Mouse (Mus musculus): ENCODE results near the gene Slc36a1.
A peak's percentile ranks its signal among the peaks of the same experiment; 100 is the strongest.

Slc36a1 gene

GRCm38 (mm10) chr11:55204159-55204596, at the start of gene Slc36a1:
Gene Slc36a1, plus strand, starts transcription at chr11:55204350.
- peak; percentile 96 for DNase-seq (ENCODE audit: low read depth, low spot score)
- no peaks in the 10 kb centered on the region for H3K36me3 ChIP-seq (ENCODE audit: control insufficient read depth, insufficient read depth, low read length, poor library complexity, severe bottlenecking)
- H3K27me3 ChIP-seq (ENCODE audit: control insufficient read depth, insufficient read depth, low read length, poor library complexity, severe bottlenecking) = no peaks in the 10 kb centered on the region

DNA sequence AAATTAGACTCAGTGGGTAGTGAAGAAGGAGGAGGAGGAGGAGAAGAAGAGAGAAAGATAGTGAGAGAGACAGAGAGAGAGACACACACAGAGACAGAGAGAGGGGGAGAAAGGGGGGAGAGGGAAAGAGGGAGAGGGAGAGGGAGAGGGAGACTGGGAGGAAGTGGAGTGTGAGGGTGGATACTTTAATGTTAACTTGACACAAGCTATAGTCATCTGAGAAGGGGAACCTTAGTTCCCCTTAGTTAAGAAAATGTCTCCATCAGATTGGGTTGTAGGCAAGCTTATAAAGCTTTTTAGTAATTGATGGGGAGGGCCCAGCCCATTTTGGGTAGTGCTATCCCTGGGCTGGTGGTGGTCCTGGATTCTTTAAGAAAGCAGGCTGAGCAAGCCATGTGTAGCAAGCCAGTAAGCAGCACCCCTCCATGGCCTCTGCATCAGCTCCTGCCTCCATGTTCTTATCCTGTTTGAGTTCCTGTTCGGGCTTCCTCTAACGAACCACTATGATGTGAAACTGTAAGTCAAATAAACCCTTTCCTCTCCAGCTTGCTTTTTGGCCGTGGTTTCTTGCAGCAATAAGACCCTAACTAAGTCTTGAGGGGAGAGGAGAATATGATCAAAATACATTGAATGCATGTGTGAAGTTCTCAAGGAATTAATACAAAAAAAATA, 49.6 kb upstream of the Slc36a1 start:
- no peaks in the 10 kb centered on the region for H3K36me3 ChIP-seq (ENCODE audit: control insufficient read depth, insufficient read depth, low read length, poor library complexity, severe bottlenecking)
- no peaks in the 10 kb centered on the region for H3K27me3 ChIP-seq (ENCODE audit: control insufficient read depth, insufficient read depth, low read length, poor library complexity, severe bottlenecking)
- no peak for DNase-seq (ENCODE audit: low read depth, low spot score)

DNA sequence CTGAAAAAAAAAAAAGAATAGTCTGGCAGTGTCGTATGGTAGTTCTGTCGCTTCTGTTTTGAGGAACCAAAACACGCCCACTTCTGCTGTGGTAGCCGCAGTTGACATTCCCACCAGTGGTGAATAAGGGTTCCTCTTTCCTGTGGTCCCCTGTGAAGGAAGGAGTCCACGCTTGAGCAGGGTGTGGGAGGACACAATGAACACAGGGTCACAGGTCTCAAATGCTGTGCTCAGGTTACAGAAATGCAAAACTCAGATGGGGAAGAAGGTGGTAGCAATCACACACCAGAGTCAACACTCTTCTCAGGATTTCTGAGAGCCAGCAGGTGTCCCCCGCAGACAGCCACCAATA, 49.1 kb upstream of the Slc36a1 start:
- Histone ChIP-seq H3K27me3 (ENCODE audit: control insufficient read depth, insufficient read depth, low read length, poor library complexity, severe bottlenecking) (no peaks in the 10 kb centered on the region), H3K36me3 (ENCODE audit: control insufficient read depth, insufficient read depth, low read length, poor library complexity, severe bottlenecking) (no peaks in the 10 kb centered on the region)
- DNase-seq (ENCODE audit: low read depth, low spot score) = peak; percentile 92

GRCm38 (mm10) chr11:55158785-55159359, 45.3 kb upstream of the Slc36a1 start:
- peak; percentile 94 for DNase-seq (ENCODE audit: low read depth, low spot score)
- no peaks in the 10 kb centered on the region for H3K36me3 ChIP-seq (ENCODE audit: control insufficient read depth, insufficient read depth, low read length, poor library complexity, severe bottlenecking)
- H3K27me3 ChIP-seq (ENCODE audit: control insufficient read depth, insufficient read depth, low read length, poor library complexity, severe bottlenecking) = no peaks in the 10 kb centered on the region

DNA sequence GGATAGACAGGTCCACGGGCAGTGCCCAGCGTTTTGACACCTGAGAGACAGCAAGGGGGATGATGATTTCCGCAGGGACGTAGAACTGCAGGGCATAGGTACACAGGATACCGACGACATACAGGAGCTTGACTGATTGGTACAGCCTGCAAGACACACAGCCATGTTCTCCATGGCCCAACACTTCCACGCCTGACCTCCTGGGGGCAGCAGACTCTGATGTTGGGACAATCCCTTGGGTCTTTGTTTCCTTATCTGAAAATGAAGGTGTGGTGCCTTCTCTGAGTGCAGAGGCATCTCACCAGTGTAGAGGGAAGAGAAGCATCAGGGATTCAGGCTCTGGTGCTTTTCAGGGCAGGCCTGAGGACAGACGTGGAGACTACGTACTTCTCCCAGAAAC, 41.5 kb upstream of the Slc36a1 start:
- Histone ChIP-seq H3K36me3 (ENCODE audit: control insufficient read depth, insufficient read depth, low read length, poor library complexity, severe bottlenecking) (no peaks in the 10 kb centered on the region), H3K27me3 (ENCODE audit: control insufficient read depth, insufficient read depth, low read length, poor library complexity, severe bottlenecking) (no peaks in the 10 kb centered on the region)
- peak; percentile 66 for DNase-seq (ENCODE audit: low read depth, low spot score)

DNA sequence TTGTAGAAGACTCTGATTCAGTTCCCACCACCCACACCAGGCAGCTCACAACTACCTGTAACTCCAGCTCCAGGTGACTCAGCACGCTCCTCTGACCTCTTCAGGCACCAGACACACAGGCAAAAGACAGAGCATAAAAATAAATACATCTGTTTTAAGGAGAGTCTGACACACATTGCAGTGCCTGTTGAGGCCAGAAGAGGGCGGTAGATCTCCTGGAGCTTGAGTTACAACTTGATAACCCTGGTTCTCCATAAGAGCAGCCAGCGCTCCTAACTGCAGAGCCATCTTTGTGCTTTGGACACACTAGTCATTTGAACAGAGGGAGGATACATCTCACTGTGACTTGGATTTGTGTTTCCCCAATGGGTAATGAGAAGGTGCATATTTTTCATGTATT, 39.4 kb upstream of the Slc36a1 start:
- Histone ChIP-seq H3K27me3 (ENCODE audit: control insufficient read depth, insufficient read depth, low read length, poor library complexity, severe bottlenecking) (no peaks in the 10 kb centered on the region), H3K36me3 (ENCODE audit: control insufficient read depth, insufficient read depth, low read length, poor library complexity, severe bottlenecking) (no peaks in the 10 kb centered on the region)
- peak; percentile 73 for DNase-seq (ENCODE audit: low read depth, low spot score)

DNA sequence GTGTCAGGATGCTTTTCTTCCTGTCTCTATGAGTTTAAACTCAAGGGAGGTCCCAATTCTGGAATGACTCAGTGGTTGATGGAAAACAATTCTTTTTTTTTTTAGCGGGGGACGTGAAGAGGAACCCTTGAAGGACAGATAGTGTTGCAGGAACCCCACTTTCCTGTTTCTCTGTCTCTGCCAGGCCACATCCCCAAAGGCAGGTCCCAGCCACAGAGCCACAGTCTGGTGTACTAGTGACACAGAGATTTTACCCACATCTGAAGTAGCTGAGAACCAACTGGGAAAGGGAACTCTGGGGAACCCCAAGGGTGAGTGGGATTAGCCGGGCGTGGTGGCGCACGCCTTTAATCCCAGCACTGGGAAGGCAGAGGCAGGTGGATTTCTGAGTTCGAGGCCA, 38.4 kb upstream of the Slc36a1 start:
- DNase-seq (ENCODE audit: low read depth, low spot score) = no peak
- H3K36me3 ChIP-seq (ENCODE audit: control insufficient read depth, insufficient read depth, low read length, poor library complexity, severe bottlenecking) = no peaks in the 10 kb centered on the region
- H3K27me3 ChIP-seq (ENCODE audit: control insufficient read depth, insufficient read depth, low read length, poor library complexity, severe bottlenecking) = no peaks in the 10 kb centered on the region

DNA sequence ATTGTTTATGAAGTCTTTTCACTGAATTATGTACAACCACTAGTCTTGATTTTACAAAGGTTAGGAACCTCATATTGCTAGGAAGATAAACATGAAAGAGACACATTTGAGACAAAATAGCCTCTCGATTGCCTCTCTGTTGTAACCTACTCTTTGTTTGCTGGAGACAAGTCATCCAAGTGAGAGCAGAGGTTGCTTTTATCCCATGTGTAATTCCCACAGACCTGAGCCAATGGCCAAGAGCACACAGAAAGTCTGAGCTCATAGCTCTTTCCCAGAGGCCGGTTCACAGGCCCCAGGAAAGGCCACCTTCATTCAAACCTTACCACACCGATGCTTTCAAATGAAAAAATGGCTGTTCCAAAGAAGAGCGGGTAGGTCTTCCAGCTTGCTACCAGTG, 35.6 kb upstream of the Slc36a1 start:
- H3K27me3 ChIP-seq (ENCODE audit: control insufficient read depth, insufficient read depth, low read length, poor library complexity, severe bottlenecking) = no peaks in the 10 kb centered on the region
- DNase-seq (ENCODE audit: low read depth, low spot score) = no peak
- no peaks in the 10 kb centered on the region for H3K36me3 ChIP-seq (ENCODE audit: control insufficient read depth, insufficient read depth, low read length, poor library complexity, severe bottlenecking)

GRCm38 (mm10) chr11:55168914-55169313, 35.2 kb upstream of the Slc36a1 start:
- no peaks in the 10 kb centered on the region for H3K36me3 ChIP-seq (ENCODE audit: control insufficient read depth, insufficient read depth, low read length, poor library complexity, severe bottlenecking)

DNA sequence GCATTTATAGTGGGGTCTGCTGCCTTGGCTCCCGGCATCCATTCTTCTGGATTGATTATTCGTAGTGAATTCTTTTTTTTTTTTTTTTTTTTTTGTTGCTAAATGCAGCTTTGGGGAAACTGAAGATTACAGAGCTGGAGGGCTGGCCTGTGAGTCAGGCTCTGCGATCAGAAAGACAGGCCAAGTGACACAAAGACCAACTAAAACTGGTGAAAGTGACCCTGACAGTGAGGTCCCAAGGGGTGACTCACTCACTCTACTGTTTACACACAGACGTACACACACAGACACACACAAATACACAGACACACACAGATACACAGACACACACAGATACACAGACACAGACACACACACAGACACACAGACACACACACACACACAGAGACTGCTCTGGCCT, 33.6 kb upstream of the Slc36a1 start:
- Histone ChIP-seq H3K36me3 (ENCODE audit: control insufficient read depth, insufficient read depth, low read length, poor library complexity, severe bottlenecking) (no peaks in the 10 kb centered on the region), H3K27me3 (ENCODE audit: control insufficient read depth, insufficient read depth, low read length, poor library complexity, severe bottlenecking) (no peaks in the 10 kb centered on the region)
- DNase-seq (ENCODE audit: low read depth, low spot score) = no peak

More at GRCm38 (mm10) chr11:55168914-55169313, 35.2 kb upstream of the Slc36a1 start:
- H3K27me3 ChIP-seq (ENCODE audit: control insufficient read depth, insufficient read depth, low read length, poor library complexity, severe bottlenecking) = no peaks in the 10 kb centered on the region
- no peak for DNase-seq (ENCODE audit: low read depth, low spot score)

DNA sequence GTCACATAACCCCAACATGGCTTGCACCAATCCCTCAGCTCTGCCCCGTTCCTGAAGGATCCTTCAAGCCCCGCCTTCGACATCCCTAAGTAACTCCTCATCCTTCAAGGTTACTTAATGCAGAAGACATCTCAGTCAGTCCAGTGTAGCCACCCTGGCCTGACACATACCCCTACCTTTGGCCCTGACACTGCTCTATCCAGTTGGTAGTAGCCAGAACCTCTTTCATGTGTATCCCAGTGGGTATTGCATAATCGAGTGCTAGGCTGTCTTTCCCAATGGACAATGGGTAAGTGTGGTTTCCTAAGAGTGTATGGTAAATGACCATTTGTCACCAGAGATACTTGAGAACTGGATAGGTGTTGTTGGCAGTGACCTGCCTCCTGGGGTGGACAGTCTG, 25.3 kb upstream of the Slc36a1 start:
- no peak for DNase-seq (ENCODE audit: low read depth, low spot score)
- H3K36me3 ChIP-seq (ENCODE audit: control insufficient read depth, insufficient read depth, low read length, poor library complexity, severe bottlenecking) = no peaks in the 10 kb centered on the region
- H3K27me3 ChIP-seq (ENCODE audit: control insufficient read depth, insufficient read depth, low read length, poor library complexity, severe bottlenecking) = no peaks in the 10 kb centered on the region

GRCm38 (mm10) chr11:55179856-55180255, 24.3 kb upstream of the Slc36a1 start:
- no peaks in the 10 kb centered on the region for H3K27me3 ChIP-seq (ENCODE audit: control insufficient read depth, insufficient read depth, low read length, poor library complexity, severe bottlenecking)
- no peak for DNase-seq (ENCODE audit: low read depth, low spot score)
- no peaks in the 10 kb centered on the region for H3K36me3 ChIP-seq (ENCODE audit: control insufficient read depth, insufficient read depth, low read length, poor library complexity, severe bottlenecking)

GRCm38 (mm10) chr11:55183124-55183523, 21.0 kb upstream of the Slc36a1 start:
- DNase-seq (ENCODE audit: low read depth, low spot score) = no peak
- no peaks in the 10 kb centered on the region for H3K36me3 ChIP-seq (ENCODE audit: control insufficient read depth, insufficient read depth, low read length, poor library complexity, severe bottlenecking)
- no peaks in the 10 kb centered on the region for H3K27me3 ChIP-seq (ENCODE audit: control insufficient read depth, insufficient read depth, low read length, poor library complexity, severe bottlenecking)

- H3K36me3 ChIP-seq (ENCODE audit: control insufficient read depth, insufficient read depth, low read length, poor library complexity, severe bottlenecking) = no peaks in the 10 kb centered on the region
- no peak for DNase-seq (ENCODE audit: low read depth, low spot score)
- no peaks in the 10 kb centered on the region for H3K27me3 ChIP-seq (ENCODE audit: control insufficient read depth, insufficient read depth, low read length, poor library complexity, severe bottlenecking)
Observed at GRCm38 (mm10) chr11:55184246-55184645, 19.9 kb upstream of the Slc36a1 start.

GRCm38 (mm10) chr11:55184733-55185291, 19.3 kb upstream of the Slc36a1 start, which contains the start of gene Slc36a2:
Gene Slc36a2, minus strand, starts transcription at chr11:55185077.
- Histone ChIP-seq H3K36me3 (ENCODE audit: control insufficient read depth, insufficient read depth, low read length, poor library complexity, severe bottlenecking) (no peaks in the 10 kb centered on the region), H3K27me3 (ENCODE audit: control insufficient read depth, insufficient read depth, low read length, poor library complexity, severe bottlenecking) (no peaks in the 10 kb centered on the region)
- no peak for DNase-seq (ENCODE audit: low read depth, low spot score)

All from splenic B cell, adult 2 months (primary cell).